Mouse (Mus musculus) heart, adult 2 months (tissue): ENCODE measurements around the gene Sctr.

Source experiments
- CTCF ChIP-seq: fragments of 200-600 bp; IDR thresholded peaks from 2 replicates; pipeline ENCODE4 v1.8.1; 2022; ENCODE audit warnings: antibody characterized with exemption, mild to moderate bottlenecking, moderate library complexity
- EP300 ChIP-seq: fragments of 200-500 bp; IDR thresholded peaks from 2 replicates; pipeline ENCODE4 v1.6.1; 2011; ENCODE audit warnings: low read depth, low read length, control low read depth; ENCODE audit not compliant: insufficient read depth
- POLR2A ChIP-seq: fragments of 200-500 bp; IDR thresholded peaks from 2 replicates; pipeline ENCODE4 v1.6.1; 2011; ENCODE audit warnings: mild to moderate bottlenecking, low read depth, low read length, control low read depth; ENCODE audit not compliant: insufficient read depth

- no peak for TF ChIP-seq CTCF
- TF ChIP-seq POLR2A, result no peak
- no peak for TF ChIP-seq EP300
Observed at GRCm38 (mm10) chr1:120033469-120033854, 26.8 kb downstream of the Sctr start.
